Mouse (Mus musculus): ENCODE measurements around the gene Cldn16.
"Not testable (repeated sequence)": the region's sequence is repeated elsewhere in the genome, so short reads cannot be mapped to it uniquely, and the experiment has no call there.

The Cldn16 gene

DNA sequence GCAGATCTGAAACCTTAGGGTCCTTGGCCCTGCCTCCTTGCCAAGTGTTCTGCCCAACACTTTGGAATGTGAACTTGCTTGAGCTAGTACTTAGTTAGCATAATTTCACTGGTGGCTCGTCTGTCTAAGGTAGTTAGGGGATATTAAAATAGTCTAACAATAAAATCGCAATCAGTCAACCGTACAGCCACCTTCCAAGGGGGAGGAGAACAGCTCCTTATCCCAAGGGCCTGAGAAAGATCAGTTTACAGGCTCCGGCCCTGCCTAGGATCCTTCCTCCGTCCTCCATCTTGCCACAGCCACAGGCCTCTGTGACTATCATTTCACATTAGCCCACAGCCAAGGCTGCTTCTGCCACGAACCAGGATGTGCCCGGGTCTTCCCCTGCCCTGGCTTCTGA, at the start of gene Cldn16:
Cldn16 (plus strand) TSS at position 301 of the 400 bp plus-strand sequence.
- in situ Hi-C loops (cut with MboI, MseI): no loop called here

DNA sequence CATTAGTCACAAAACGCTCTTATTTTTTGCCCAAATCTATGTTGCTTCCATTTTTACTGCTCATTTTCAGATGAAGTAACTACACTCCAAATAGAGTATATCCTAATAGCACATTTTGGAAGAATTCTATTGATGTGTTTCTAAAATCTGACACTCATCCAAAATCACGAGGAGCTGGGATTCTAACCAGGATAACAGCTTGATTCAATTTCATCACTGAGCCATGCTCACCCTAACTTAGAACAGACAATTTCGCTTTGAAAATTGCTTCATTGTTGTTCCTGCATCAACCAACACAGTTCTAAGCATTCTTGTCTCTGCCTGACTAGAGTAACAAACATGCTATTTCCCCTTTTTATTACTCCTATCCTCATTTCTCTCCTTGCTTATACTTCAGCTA, 44.3 kb upstream of the Cldn16 start:
- in situ Hi-C loops (cut with MboI, MseI): no loop called here

DNA sequence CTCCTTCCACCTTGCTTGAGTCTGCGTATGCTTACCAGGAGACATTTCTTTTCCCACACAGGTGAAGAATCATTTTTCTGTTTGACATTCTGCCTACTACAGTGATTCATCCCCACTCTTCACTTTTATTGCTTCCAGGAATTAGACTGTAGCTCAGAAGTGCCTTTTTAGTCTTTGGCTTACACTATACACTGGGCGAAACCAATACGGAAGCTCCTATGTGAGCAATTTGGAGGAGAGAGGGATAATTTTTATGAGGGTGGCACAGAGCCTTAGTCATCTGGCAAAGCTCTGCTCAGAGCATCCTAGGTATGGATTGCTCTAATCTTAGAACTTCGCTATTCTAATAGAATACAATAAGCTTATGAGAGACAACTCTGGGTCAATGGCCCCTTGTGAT, 40.9 kb upstream of the Cldn16 start:
- in situ Hi-C loops (cut with MboI, MseI): no loop called here

DNA sequence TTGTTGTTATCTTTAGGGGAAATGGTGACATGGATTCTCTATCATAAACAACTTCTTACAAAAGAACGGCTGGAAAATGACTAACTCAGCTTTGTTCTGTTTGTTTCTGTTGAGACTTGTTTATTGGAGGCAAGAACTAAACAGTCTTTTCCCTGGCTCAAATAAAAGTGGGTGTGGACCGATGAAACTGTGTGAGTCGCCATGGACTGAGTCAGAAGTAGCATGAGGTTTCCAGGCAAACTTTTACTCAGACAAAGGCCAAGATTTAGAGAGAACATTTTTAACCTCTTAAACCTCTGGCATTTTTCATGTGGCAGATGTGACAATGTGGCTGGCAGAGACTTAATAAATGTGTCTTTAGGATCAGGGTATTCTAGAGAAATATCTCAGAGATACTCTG, 32.7 kb upstream of the Cldn16 start:
- in situ Hi-C loops (cut with MboI, MseI): no loop called here

DNA sequence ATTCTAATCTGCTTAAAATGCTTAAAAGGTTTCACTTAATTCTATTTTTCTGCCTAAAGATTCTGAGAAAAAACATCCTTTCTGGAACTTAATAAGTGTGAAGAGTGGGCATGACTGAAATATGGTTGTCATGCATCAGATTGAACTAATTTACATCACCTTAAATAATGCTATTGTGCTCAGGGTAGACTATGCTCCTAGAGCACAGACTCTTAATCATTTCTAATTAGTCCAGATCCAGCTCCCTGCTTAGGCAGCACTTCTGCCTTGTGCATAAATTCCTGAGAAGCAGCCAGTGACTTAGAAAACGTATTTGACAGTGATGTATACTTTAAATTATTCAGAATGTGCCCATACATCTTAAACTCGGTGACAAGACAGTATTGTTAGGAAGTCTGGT, 29.4 kb upstream of the Cldn16 start:
- in situ Hi-C loops (cut with MboI, MseI): no loop called here

DNA sequence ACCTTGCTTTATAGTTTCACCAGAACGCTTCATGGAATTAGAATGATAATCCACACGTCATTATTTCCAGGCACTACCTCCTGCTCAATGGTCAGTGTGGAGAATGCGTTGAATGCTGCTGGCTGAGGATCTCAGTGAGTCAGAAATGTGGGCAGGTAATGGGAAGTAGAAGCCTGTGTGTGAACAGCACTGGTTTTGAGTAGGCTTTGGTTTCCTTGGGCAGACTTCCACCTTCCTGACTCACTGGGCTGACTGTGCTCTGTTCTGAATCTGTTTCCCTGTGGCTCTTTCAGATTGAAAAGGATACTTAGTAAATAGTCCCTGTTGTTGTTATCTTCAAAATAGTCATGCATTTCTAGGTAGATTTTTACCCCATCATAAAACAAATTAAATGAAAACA, 22.9 kb upstream of the Cldn16 start:
- in situ Hi-C loops (cut with MboI, MseI): no loop called here

DNA sequence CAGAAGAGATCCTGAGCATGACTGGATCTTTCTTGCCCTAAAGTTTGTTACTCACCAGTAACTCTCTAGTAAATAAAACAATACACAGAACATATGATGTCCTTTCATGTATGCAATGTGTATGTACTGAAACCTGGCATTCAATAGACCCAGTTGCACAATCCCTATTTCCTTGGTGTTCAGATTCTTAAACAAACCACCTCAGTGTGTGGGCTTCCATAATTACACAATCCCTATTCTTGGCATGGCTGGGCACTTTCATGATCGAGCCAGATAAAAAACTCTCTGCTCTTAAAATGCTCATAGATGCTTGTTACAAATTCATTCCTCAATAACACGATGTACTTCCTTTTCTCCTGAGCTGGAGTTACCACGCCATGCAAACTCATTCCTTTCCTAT, 21.8 kb upstream of the Cldn16 start:
- in situ Hi-C loops (cut with MboI, MseI): no loop called here

DNA sequence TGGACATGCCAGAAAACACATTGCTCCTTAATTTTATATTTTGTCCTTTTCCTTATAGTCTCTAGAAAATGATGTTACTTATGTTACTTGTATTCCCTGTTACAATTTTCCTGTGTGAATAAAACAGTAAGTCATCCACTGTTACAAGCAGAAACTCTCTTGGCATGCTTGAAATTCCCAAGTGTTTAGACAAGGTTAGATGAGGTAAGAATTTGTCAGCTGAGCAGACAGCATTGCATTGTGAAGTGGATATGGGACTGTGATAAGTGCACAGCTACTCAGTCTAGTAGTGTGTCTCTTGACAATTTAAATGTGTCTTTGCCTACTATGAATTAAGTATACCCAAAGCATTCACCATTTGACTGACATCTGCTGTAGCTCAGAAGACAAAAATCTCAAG, 18.1 kb upstream of the Cldn16 start:
- in situ Hi-C loops (cut with MboI, MseI): no loop called here

DNA sequence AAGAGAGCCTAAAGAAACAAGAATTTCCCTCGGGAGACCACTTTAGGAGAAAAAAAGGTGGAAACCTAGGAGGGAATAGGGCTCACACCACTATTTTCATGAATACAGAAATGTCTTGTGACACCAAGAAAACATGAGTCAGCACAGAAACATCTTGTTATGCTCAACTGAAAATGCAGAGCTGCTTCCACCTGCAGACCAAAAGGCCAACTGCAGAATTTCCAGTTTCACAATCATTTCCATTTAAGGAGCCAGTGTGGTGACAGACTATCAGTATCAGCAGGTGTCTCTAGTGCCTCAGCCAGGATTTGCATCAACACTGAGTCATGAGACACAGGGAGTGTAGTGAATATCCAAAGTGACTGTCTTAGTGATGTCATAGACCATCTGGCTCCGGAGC, 15.3 kb upstream of the Cldn16 start:
- in situ Hi-C loops (cut with MboI, MseI): no loop called here

DNA sequence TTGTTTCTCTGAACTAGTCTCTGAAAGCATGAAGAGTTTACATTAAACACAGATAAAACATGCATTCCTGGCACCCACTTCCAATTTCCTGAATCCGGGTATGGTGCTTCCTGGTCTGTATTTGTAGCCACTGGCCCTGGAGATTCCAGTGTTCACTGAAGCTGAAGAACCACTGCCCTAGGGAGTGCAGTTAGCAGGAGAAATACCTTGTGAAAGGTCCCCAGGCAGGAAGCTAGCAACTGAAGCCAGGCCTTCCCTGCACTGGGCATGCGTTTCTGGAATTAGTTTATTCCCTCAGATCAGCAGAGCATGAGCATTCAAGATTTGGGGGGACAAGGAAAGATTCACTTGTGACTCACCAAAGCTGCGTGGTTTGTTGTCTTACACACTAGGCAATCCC, 8.8 kb upstream of the Cldn16 start:
- in situ Hi-C loops (cut with MboI, MseI): no loop called here

DNA sequence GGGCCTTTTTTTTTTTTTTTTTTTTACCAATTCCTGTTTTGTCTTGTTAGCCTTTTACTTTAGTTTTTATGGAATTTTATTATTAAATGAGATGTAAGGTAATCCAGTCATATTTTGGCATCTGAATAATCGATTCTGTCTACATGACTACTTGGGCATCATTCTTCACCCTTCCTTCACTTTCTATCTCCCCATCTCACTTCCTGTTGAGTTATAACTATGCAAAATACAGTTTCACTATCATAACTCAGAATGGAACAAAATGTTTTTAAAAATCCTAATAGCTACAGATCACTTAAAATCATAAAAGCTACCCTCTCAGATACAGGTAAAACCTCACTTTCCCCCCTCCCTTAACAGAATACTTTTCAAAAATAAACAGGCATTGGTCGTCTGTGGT, 6.8 kb upstream of the Cldn16 start:
- in situ Hi-C loops (cut with MboI, MseI): no loop called here

DNA sequence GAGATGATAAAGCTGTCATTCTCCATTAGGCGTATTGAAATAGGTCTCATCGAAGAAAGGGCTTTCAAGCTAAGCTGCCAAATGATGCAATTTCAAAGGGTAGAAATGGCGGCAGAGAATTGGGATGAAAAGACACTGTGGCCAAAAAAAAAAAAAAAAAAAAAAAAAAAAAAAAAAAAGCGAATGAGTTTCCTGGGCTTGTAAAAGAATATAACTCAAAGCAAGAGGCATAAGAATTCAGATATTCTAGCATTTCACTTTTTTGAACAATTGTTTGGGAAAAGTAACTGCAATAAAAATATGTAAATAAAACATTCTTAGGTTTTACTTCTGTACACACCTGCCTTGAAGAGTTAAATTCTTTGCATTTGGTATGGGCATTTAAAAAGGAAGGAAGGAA, 3.6 kb downstream of the Cldn16 start:
- in situ Hi-C loops (cut with MboI, MseI): no loop called here

DNA sequence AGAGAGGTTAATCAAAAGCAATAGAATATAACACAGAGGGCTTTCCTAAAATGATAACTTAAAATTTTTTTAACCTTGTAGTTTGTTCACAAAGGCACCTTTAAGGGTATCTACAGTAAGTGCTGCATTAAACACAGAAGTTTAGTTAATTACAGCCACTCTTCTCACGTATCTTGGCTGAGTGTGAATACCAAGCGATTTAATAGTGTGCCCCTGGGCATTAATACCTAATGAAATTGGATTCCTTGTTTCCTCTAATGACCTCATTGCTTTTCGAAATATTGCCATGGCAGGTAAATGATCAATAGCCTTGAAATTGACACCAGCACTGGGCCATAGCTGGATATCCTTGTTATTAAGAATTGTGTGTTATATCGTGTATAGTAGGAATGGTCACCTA, 8.3 kb downstream of the Cldn16 start:
- in situ Hi-C loops (cut with MboI, MseI): no loop called here

DNA sequence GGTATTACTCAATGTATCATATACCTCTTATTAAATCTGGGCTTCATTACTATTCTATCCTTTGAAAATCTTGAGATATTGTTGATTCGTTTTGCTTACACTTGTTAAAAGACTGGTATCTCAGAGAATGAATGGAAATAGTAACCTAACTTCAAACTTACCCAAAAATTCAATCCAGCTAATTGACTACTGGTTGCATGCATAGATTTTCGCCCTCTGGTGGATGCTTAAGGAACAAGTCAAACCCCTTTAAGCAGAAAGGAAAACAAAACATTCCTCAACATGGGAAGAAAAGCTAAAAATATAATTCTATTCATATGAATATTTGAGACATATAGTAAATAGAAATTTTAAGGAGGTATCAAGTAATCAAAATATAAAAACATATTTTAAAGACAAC, 32.8 kb downstream of the Cldn16 start:
- in situ Hi-C loops (cut with MboI, MseI): no loop called here

DNA sequence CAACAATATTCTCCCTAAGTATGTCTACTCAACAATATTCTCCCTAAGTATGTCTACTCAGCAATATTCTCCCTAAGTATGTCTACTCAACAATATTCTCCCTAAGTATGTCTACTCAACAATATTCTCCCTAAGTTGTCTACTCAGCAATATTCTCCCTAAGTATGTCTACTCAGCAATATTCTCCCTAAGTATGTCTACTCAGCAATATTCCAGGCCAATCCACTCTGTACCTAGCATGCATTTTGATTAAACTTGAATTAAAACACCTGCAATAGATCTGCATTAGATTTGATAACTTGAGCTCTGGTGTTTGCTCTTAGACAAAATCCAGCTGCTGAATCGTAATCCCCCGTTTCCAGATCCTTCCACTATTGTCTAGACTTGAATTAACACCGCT, 36.8 kb downstream of the Cldn16 start:
- in situ Hi-C loops (cut with MboI, MseI): not testable (repeated sequence)

DNA sequence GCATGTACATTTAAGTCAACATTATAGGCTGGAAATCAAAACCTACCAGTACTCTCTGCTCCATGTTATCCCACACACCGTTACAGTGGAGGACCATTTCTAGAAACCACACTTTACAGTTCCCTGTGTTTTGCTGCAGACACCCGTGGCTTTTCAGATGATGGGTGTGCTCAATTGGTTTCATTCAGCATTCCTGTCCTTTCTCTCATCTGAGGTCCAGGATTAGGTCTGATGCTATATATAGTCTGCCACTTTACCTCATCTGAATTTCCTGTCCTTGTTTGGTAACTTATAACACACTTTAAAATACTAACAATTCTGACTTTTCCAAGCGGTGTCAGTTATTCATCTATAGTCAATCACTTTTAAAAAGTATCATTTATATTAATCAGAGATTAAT, 37.8 kb downstream of the Cldn16 start:
- in situ Hi-C loops (cut with MboI, MseI): no loop called here

DNA sequence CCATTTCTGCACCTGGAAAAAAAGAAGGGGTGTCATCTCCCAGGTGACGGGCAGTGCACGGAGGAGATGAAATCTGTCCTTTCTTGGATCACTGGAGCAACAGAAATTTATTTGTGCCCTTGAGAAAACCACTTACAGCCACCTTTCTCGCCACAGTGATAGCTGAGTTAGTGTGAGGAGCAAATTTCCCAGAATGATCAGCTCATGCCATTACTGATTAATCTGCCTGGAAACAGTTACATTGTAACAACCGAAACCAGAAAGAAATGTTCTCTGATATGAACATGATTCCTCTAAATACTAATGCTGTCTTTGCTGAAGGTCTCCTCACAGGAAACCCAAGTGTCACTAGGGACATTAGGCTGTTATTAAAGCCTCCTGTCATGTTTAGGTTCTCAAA, 42.0 kb downstream of the Cldn16 start:
- in situ Hi-C loops (cut with MboI, MseI): no loop called here

DNA sequence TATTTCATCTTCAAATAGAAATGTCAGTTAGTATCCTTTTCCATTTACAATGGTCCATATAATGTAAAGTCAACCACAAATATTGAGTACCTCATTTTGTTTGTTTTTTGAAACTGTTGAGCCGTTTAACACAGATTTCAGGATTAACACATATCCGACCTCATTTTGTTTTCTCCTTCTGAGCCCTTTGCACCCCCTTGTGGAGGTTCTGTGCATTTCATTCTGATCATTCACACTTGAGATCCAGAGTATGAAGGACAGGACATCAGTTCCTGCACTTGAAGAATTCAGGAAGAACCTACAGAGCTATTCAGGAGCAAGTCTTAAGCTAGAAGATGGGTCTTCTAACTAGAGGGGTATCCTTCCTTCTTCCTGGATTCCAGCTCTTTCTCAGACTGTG, 56.7 kb downstream of the Cldn16 start:
- in situ Hi-C loops (cut with MboI, MseI): no loop called here

DNA sequence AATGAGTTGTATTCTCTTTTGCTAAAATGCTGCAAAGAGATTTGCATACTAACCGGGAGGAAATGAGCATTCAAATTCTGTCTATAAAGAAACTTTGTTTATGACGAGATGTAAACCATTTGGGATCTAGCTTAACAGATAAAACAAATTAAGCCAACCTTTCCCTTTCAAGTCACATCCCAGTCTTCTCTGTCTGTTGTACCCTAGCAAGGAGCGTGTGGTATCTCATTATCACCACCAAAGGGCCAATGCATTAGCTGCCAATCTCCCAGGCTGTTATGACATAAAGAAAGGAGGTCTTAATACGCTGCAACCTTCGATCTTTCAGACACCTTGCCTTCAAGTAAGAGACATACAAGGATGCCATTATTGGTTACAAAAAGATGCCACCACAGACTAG, 62.9 kb downstream of the Cldn16 start:
- in situ Hi-C loops (cut with MboI, MseI): no loop called here

DNA sequence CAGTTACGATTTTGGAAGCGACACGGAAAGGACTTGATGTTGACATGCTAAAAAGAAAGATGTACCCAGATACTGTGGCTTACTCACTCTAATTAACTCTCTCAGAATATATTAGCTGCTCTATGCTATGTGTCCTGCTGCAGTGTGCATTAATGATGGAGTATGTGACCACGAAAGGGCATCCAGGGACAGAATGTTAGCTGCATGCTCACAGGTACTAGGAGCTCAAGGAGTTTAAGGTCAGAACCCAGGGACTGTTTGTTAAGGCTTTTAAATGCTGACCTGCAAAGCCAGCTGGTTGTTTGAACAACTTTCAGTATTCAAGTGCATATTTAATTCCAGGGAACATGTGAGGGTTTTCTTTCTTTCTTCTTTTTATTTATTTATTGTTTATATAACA, 63.7 kb downstream of the Cldn16 start, which contains the start of gene Tmem207:
Tmem207 (minus strand) TSS at position 101 of the 400 bp plus-strand sequence.
- in situ Hi-C loops (cut with MboI, MseI): no loop called here

DNA sequence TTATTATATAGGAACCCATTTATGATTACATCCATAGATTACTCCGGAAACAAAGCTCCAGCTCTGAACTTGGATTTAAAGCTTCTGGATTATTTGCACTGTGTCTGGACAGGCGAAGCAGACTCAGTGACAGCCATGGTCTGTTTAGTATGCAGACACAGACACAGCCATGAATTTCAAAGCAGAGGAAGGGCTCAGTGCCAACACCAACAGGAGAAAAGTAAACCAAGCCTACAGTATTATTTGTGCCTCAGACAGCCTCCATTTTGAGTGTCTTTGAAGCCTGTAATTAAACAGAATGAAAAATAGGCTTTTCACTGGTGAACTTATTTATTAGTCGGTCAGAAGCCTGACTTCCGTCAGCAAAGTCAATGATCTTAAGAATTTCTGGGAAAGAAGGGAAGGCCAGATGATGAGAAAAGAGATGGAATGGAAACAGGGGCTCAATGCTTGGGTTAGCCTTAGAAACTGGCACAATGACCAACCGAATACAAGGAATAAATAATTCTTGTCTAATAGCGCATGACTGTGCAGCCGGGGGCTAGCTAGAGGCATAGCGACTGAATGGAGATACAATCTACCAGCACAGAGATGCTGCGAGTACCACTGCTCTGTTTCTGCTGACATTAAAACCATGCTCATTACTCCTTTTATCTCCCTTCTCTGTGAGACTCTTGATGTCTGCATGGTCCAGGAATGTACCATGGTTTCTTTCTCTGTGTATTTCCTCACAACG, 65.2 kb downstream of the Cldn16 start:
- in situ Hi-C loops (cut with MboI, MseI): no loop called here

DNA sequence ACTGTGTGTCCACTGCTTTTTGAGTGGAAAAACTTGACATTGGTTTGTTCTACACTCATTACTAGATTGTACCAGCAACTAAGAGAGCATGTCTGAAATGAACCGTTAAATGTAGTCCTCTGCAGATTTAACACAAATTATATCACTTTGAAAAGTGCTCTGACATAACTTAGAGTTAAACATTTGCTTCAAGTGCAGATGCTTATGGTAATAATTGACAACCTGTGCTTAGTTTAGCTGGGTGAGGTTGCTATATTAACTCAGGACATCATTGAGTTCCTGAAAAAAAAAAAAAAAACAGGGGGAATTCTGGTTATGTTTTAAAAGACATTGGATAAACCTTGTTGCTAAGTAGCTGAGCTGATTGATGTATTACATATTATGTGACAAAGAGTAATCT, 67.5 kb downstream of the Cldn16 start:
- in situ Hi-C loops (cut with MboI, MseI): no loop called here

DNA sequence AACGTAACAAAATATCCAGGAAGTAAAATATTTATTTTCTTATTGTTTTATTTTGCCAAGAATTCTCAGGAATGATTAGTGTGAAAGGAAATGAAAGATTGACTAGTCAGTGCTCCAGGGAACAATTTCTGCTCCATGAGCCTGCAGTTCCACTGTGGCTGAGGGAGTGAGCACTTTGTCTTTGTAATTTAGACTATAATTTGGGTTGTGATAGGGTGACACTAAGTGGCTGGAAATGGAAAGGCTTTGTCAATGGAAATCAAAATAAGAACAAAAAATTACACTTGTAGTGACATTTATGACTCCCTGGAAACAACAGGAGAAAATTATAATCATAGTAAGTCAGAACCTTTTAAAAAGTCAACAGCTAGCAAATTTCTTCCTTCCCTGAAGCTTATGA, 69.4 kb downstream of the Cldn16 start:
- in situ Hi-C loops (cut with MboI, MseI): no loop called here
